In the genomic region with DNA sequence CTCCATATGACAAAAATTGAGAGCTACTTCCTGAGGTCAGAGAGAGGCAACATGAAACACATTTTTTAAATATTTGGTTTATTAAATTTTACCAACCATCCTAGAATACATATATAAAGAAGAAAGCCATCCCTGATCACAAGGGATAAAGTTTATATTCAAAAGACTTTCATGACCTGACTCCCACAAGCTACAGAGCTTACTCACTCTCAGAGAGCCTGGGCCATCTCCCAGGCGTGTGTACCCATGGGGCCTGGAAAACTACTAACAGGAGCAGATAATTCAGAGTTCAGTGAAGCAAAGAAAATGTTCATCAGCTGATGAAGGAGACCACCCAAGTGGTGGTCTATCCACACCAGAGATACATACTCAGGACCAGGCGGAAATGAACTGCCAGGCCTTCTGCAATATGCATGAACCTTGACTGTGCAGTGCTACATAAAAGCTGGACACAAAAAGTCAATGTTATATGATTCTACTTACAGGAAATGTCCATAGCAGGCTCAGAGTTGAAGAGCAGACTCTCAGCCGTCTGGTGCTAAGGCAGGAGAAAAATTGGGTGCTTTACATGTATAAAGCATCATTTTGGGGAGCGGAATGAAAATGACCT, we compare ENCODE assay signal across 17 mouse cellular contexts. TPM values are rescaled to one million over a fixed set of nuclear protein-coding genes. Genes with fewer than 3 reads are reported as not detected.
"Had no signal": no experiment of that assay in that cellular context is flagged by ENCODE, and none has a peak within 500 bp of the region (broad histone marks: within the 10 kb centered on the region; RNA-seq: fewer than 3 reads in every experiment).

No protein-coding gene starts in this region.

- H3K9me3 ChIP-seq: liver, embryonic 13.5 days had no signal

- ATAC-seq: hindbrain, postnatal 0 days; inflammation-experienced regulatory T-cells, adult 6 months; intestine, embryonic 16.5 days; lung, postnatal 0 days had no signal

- H3K4me1 ChIP-seq: liver, embryonic 13.5 days had no signal

- H3K4me3 ChIP-seq: liver, embryonic 13.5 days had no signal

- H3K4me2 ChIP-seq: liver, embryonic 13.5 days; midbrain, embryonic 11.5 days had no signal

- H3K27me3 ChIP-seq: liver, embryonic 13.5 days had no signal

- DNase-seq: kidney, adult 8-10 months; kidney, postnatal 10 days; midbrain, embryonic 14.5 days; thymus, adult 2 months; thymus, postnatal 14 days; thymus, postnatal 4 days had no signal

- H3K9ac ChIP-seq: liver, embryonic 13.5 days had no signal

- H3K36me3 ChIP-seq: liver, embryonic 13.5 days had no signal

- H3K27ac ChIP-seq: hindbrain, postnatal 0 days; liver, embryonic 13.5 days; stomach, postnatal 0 days had no signal

RNA-seq across cellular contexts. Expression of a gene that starts 30.4 kb away (rescaled TPM):
- polyA plus RNA-seq: inflammation-experienced regulatory T-cells, adult 6 months had no signal

RNA-seq across cellular contexts. Expression of a gene that starts 42.9 kb away (rescaled TPM):
- polyA plus RNA-seq: inflammation-experienced regulatory T-cells, adult 6 months; intestine, embryonic 16.5 days; limb, embryonic 11.5 days; liver, adult 2 months; liver, embryonic 13.5 days; neural tube, embryonic 11.5 days; small intestine, adult 2 months had no signal
